Mouse (Mus musculus) bone marrow macrophage, adult 2 months (primary cell): ENCODE results near the gene 1110051M20Rik. TPM values are rescaled to one million over a fixed set of nuclear protein-coding genes. Genes with fewer than 3 reads are reported as not detected.

ENCODE experiments used
- H3K27ac ChIP-seq: 2 replicates; pipeline ENCODE4 v1.5.1; 2012; ENCODE audit warnings: low read depth, low read length; ENCODE audit not compliant: insufficient read depth
- H3K4me1 ChIP-seq: 2 replicates; pipeline ENCODE4 v1.6.1; 2012; ENCODE audit warnings: low read length; ENCODE audit not compliant: control insufficient read depth, insufficient read depth
- H3K4me3 ChIP-seq: 2 replicates; pipeline ENCODE4 v1.5.1; 2012; ENCODE audit warnings: mild to moderate bottlenecking, low read length, moderate library complexity; ENCODE audit not compliant: insufficient read depth
- CTCF ChIP-seq: IDR thresholded peaks from 2 replicates; pipeline ENCODE4 v1.5.1; 2012; ENCODE audit warnings: low read depth, mild to moderate bottlenecking, low read length, moderate library complexity
- POLR2A ChIP-seq: IDR thresholded peaks from 2 replicates; pipeline ENCODE4 v1.6.1; 2012; ENCODE audit warnings: mild to moderate bottlenecking, low read depth, low read length, borderline replicate concordance
- polyA plus RNA-seq: library from polyadenylated mRNA; stranded (reverse); fragments of >200 nt; gene quantifications from 2 replicates; pipeline ENCODE4 v1.2.4, GENCODE M21; 2012; ENCODE audit not compliant: missing spikeins, insufficient read depth, insufficient read length

1110051M20Rik gene
- polyA plus RNA-seq, 1 experiment = 14.2 TPM

- Histone ChIP-seq H3K27ac (no peak overlapping the region), H3K4me3 (no peak overlapping the region), H3K4me1 (peaks cover 4% of the 10 kb centered on the region)
- TF ChIP-seq CTCF = no peak
- no peak for TF ChIP-seq POLR2A
Measured at GRCm38 (mm10) chr2:91449662-91450061, 5.2 kb upstream of the 1110051M20Rik start.

- H3K4me3 ChIP-seq = no peak overlapping the region
- H3K27ac ChIP-seq = no peak overlapping the region
- TF ChIP-seq POLR2A = no peak
- no peak for TF ChIP-seq CTCF
- peaks cover 11% of the 10 kb centered on the region for H3K4me1 ChIP-seq
Measured at GRCm38 (mm10) chr2:91442241-91442640, 2.3 kb downstream of the 1110051M20Rik start.

GRCm38 (mm10) chr2:91441715-91442114 is 2.8 kb downstream of the 1110051M20Rik start:
- Histone ChIP-seq H3K4me3 (no peak overlapping the region), H3K4me1 (peaks cover 11% of the 10 kb centered on the region), H3K27ac (peak overlapping the region; percentile 44; the same call in 1 of the 2 replicates)
- TF ChIP-seq CTCF (no peak), POLR2A (no peak)

- no peak for TF ChIP-seq CTCF
- no peak for TF ChIP-seq POLR2A
- H3K4me1 ChIP-seq = peaks cover 11% of the 10 kb centered on the region
- no peak overlapping the region for H3K4me3 ChIP-seq
- no peak overlapping the region for H3K27ac ChIP-seq
Measured at GRCm38 (mm10) chr2:91440686-91441085, 3.8 kb downstream of the 1110051M20Rik start.

GRCm38 (mm10) chr2:91439876-91440275 is 4.6 kb downstream of the 1110051M20Rik start:
- TF ChIP-seq CTCF (no peak), POLR2A (no peak)
- no peak overlapping the region for H3K27ac ChIP-seq

GRCm38 (mm10) chr2:91439271-91439670 is 5.2 kb downstream of the 1110051M20Rik start:
- H3K27ac ChIP-seq = no peak overlapping the region
- TF ChIP-seq CTCF (no peak), POLR2A (no peak)
- H3K4me3 ChIP-seq = no peak overlapping the region
- peaks cover 11% of the 10 kb centered on the region for H3K4me1 ChIP-seq

More at GRCm38 (mm10) chr2:91439876-91440275, 4.6 kb downstream of the 1110051M20Rik start:
- H3K4me1 ChIP-seq = peaks cover 11% of the 10 kb centered on the region
- H3K4me3 ChIP-seq = no peak overlapping the region

GRCm38 (mm10) chr2:91437116-91437815 is 7.2 kb downstream of the 1110051M20Rik start:
- H3K4me3 ChIP-seq = no peak overlapping the region
- H3K27ac ChIP-seq = no peak overlapping the region
- peaks cover 6% of the 10 kb centered on the region for H3K4me1 ChIP-seq
- TF ChIP-seq CTCF (no peak), POLR2A (no peak)

GRCm38 (mm10) chr2:91436713-91437112 is 7.8 kb downstream of the 1110051M20Rik start:
- TF ChIP-seq CTCF = no peak
- TF ChIP-seq POLR2A = no peak
- peaks cover 2% of the 10 kb centered on the region for H3K4me1 ChIP-seq

GRCm38 (mm10) chr2:91430600-91430919 is 13.9 kb downstream of the 1110051M20Rik start:
- TF ChIP-seq CTCF = no peak
- no peak for TF ChIP-seq POLR2A
- Histone ChIP-seq H3K27ac (no peak overlapping the region), H3K4me3 (no peak overlapping the region), H3K4me1 (no peaks in the 10 kb centered on the region)

More at GRCm38 (mm10) chr2:91436713-91437112, 7.8 kb downstream of the 1110051M20Rik start:
- H3K4me3 ChIP-seq = no peak overlapping the region
- H3K27ac ChIP-seq = no peak overlapping the region

- no peak overlapping the region for H3K4me3 ChIP-seq
- TF ChIP-seq CTCF (no peak), POLR2A (no peak)
- no peaks in the 10 kb centered on the region for H3K4me1 ChIP-seq
- no peak overlapping the region for H3K27ac ChIP-seq
Measured at GRCm38 (mm10) chr2:91429915-91430599, 14.4 kb downstream of the 1110051M20Rik start.
